Mouse (Mus musculus) 3134 (cell line): ENCODE results near the gene Gm10424.
"Not testable (repeated sequence)": the region's sequence is repeated elsewhere in the genome, so short reads cannot be mapped to it uniquely, and the experiment has no call there.

Experiments used
- DNase-seq: peaks from one replicate; pipeline ENCODE4 v3.0.0-alpha.2; 2011; ENCODE audit warnings: low spot score; ENCODE audit not compliant: insufficient read length; ENCODE audit errors: extremely low read depth

Gene Gm10424

DNA sequence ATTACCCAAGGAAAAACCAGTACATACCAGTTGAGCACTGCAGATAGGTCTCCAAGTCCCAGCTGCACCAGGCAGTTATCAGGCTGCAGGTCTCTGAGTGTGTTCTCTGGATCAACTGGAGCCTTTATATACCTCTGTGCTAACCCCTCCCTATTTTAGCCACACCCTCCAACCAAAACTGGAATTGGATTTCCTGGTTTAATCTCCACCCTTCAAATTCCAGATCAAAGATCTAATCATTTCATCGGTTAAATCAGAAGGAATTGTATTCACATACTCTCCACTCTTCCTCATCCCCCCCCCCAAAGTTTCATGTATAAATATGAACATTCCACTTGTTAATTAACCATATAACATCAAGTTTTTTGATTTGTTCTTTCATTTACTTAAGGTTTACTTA lies at the start of gene Gm10424:
TSS of gene Gm10424 (minus strand) at position 101 of the 400 bp plus-strand sequence.
- DNase-seq, result not testable (repeated sequence)

- DNase-seq, result not testable (repeated sequence)
Observed at GRCm38 (mm10) chr5:95305611-95306010, 33.0 kb upstream of the Gm10424 start, which contains the start of gene Gm3259. TSS of gene Gm3259 (plus strand) at chr5:95305911.
